Mouse (Mus musculus) lung, postnatal 0 days (tissue): Measurements from ENCODE around the gene Mindy4. TPM values are rescaled to one million over a fixed set of nuclear protein-coding genes. Genes with fewer than 3 reads are reported as not detected.

ENCODE experiments used
- ATAC-seq: fragments of 200-750 bp; cut with Nextera tagmentation; 2 replicates; pipeline ENCODE4 v1.8.0; 2017; ENCODE audit warnings: moderate library complexity
- DNase-seq: peaks from one replicate; pipeline ENCODE4 v3.0.0-alpha.2; 2016; ENCODE audit warnings: low spot score
- H3K27ac ChIP-seq: fragments of 300-500 bp; sonication (generic); 2 replicates; pipeline ENCODE4 v1.5.1; 2014; ENCODE audit warnings: antibody characterized with exemption, mild to moderate bottlenecking, low read length, mixed read lengths
- H3K27me3 ChIP-seq: fragments of 300-500 bp; sonication (generic); replicated peaks from 2 replicates; pipeline ENCODE4 v1.6.1; 2014; ENCODE audit warnings: low read length, mixed read lengths; ENCODE audit not compliant: insufficient read depth
- H3K36me3 ChIP-seq: fragments of 300-500 bp; sonication (generic); 2 replicates; pipeline ENCODE4 v1.6.1; 2014; ENCODE audit warnings: low read length, mixed read lengths; ENCODE audit not compliant: insufficient read depth
- H3K4me1 ChIP-seq: fragments of 300-500 bp; sonication (generic); 2 replicates; pipeline ENCODE4 v1.6.1; 2014; ENCODE audit warnings: antibody characterized with exemption, low read depth, low read length, mixed read lengths; ENCODE audit not compliant: insufficient read depth
- H3K4me2 ChIP-seq: fragments of 300-500 bp; sonication (generic); replicated peaks from 2 replicates; pipeline ENCODE4 v1.6.1; 2014; ENCODE audit warnings: low read depth, mild to moderate bottlenecking, low read length, moderate library complexity, mixed read lengths
- H3K4me3 ChIP-seq: fragments of 300-500 bp; sonication (generic); 2 replicates; pipeline ENCODE4 v1.5.1; 2014; ENCODE audit warnings: low read depth, low read length
- H3K9ac ChIP-seq: fragments of 300-500 bp; sonication (generic); replicated peaks from 2 replicates; pipeline ENCODE4 v1.6.1; 2014; ENCODE audit warnings: low read depth, mild to moderate bottlenecking
- H3K9me3 ChIP-seq: fragments of 300-500 bp; sonication (generic); 2 replicates; pipeline ENCODE4 v1.6.1; 2016; ENCODE audit warnings: low read length, mixed read lengths
- CTCF ChIP-seq: IDR thresholded peaks from 2 replicates; pipeline ENCODE4 v1.5.1; 2016; ENCODE audit warnings: antibody characterized with exemption, mild to moderate bottlenecking
- EP300 ChIP-seq: IDR thresholded peaks from 2 replicates; pipeline ENCODE4 v1.6.1; 2016; ENCODE audit warnings: antibody characterized with exemption, mild to moderate bottlenecking, control low read depth
- WGBS: fragments of 180-500 bp; shearing (Covaris S2); extraction: QIAGEN DNeasy Blood & Tissue Kit; methylation state at CpG from one replicate; pipeline ENCODE4 v1.1.7; 2014; 5-methylcytosine and 5-hydroxymethylcytosine counted together
- polyA plus RNA-seq: library from polyadenylated mRNA; unstranded; fragments of >200 nt; fragmentation: Nextera tagmentation; extraction: Ambion mirVana; gene quantifications from 2 replicates; pipeline ENCODE4 v1.2.1, GENCODE M21; 2015

The Mindy4 gene
- polyA plus RNA-seq, 1 experiment from 2014 or later, result 14.4 TPM

- Histone ChIP-seq H3K27ac (peak overlapping the region; percentile 59; the same call in 1 of the 2 replicates), H3K9ac (no peak overlapping the region), H3K36me3 (peaks cover 9% of the 10 kb centered on the region; the same call in 1 of the 2 replicates), H3K4me1 (no peaks in the 10 kb centered on the region), H3K27me3 (no peaks in the 10 kb centered on the region), H3K9me3 (no peaks in the 10 kb centered on the region), H3K4me3 (no peak overlapping the region), H3K4me2 (no peak overlapping the region)
- DNase-seq (no peak), ATAC-seq (no peak)
- no peak for TF ChIP-seq CTCF
- TF ChIP-seq EP300, result no peak
- WGBS, result 83% methylated on average over 5 of the region's 5 CpGs
Observed at GRCm38 (mm10) chr6:55347711-55348571, 144.8 kb downstream of the Mindy4 start.

GRCm38 (mm10) chr6:55349231-55349630 lies 146.0 kb downstream of the Mindy4 start:
- ATAC-seq (peak; percentile 79), DNase-seq (peak; percentile 80)
- H3K27ac ChIP-seq, result peak overlapping the region; percentile 59
- H3K4me1 ChIP-seq, result no peaks in the 10 kb centered on the region
- no peaks in the 10 kb centered on the region for H3K27me3 ChIP-seq
- no peak overlapping the region for H3K9ac ChIP-seq
- TF ChIP-seq CTCF, result no peak
- TF ChIP-seq EP300, result no peak
- WGBS, result 60% methylated on average over 4 of the region's 4 CpGs
- no peaks in the 10 kb centered on the region for H3K9me3 ChIP-seq
- H3K4me2 ChIP-seq, result no peak overlapping the region
- H3K4me3 ChIP-seq, result no peak overlapping the region
- H3K36me3 ChIP-seq, result peaks cover 9% of the 10 kb centered on the region; the same call in 1 of the 2 replicates

GRCm38 (mm10) chr6:55350383-55350952 lies 147.3 kb downstream of the Mindy4 start:
- Histone ChIP-seq H3K9me3 (no peaks in the 10 kb centered on the region), H3K4me3 (no peak overlapping the region), H3K4me1 (peaks cover 3% of the 10 kb centered on the region; the same call in 1 of the 2 replicates), H3K27me3 (no peaks in the 10 kb centered on the region), H3K36me3 (peaks cover 9% of the 10 kb centered on the region; the same call in 1 of the 2 replicates), H3K9ac (no peak overlapping the region), H3K4me2 (no peak overlapping the region), H3K27ac (peak overlapping the region; percentile 20; the same call in 1 of the 2 replicates)
- peak; percentile 23 for ATAC-seq
- DNase-seq, result peak; percentile 58
- TF ChIP-seq EP300 (peak; percentile 51), CTCF (no peak)
- WGBS, result 69% methylated on average over 6 of the region's 6 CpGs

GRCm38 (mm10) chr6:55351712-55352111 lies 148.5 kb downstream of the Mindy4 start:
- no peak for DNase-seq
- H3K36me3 ChIP-seq, result peaks cover under 1% of the 10 kb centered on the region; the same call in 1 of the 2 replicates
- no peak overlapping the region for H3K4me3 ChIP-seq
- H3K9ac ChIP-seq, result no peak overlapping the region
- no peak overlapping the region for H3K4me2 ChIP-seq
- peaks cover 13% of the 10 kb centered on the region for H3K4me1 ChIP-seq
- TF ChIP-seq CTCF, result no peak
- TF ChIP-seq EP300, result no peak
- 50% methylated on average over 7 of the region's 7 CpGs for WGBS
- H3K9me3 ChIP-seq, result no peaks in the 10 kb centered on the region
- no peak for ATAC-seq
- no peak overlapping the region for H3K27ac ChIP-seq
- no peaks in the 10 kb centered on the region for H3K27me3 ChIP-seq

- H3K27me3 ChIP-seq, result no peaks in the 10 kb centered on the region
- H3K4me2 ChIP-seq, result no peak overlapping the region
- H3K27ac ChIP-seq, result no peak overlapping the region
- TF ChIP-seq EP300 (no peak), CTCF (no peak)
- no peak for DNase-seq
- H3K4me1 ChIP-seq, result peaks cover 26% of the 10 kb centered on the region
- no peak overlapping the region for H3K9ac ChIP-seq
- WGBS, result 86% methylated on average over 12 of the region's 12 CpGs
- H3K9me3 ChIP-seq, result no peaks in the 10 kb centered on the region
- ATAC-seq, result no peak
- H3K4me3 ChIP-seq, result no peak overlapping the region
- H3K36me3 ChIP-seq, result no peaks in the 10 kb centered on the region
Observed at GRCm38 (mm10) chr6:55353711-55354445, 150.7 kb downstream of the Mindy4 start.
